Mouse (Mus musculus) embryonic facial prominence, embryonic 14.5 days (tissue): ENCODE results near the gene Spem2. TPM values are rescaled to one million over a fixed set of nuclear protein-coding genes. Genes with fewer than 3 reads are reported as not detected.
A peak's percentile ranks its signal among the peaks of the same experiment; 100 is the strongest.

Source experiments
- ATAC-seq: fragments of 200-750 bp; cut with Nextera tagmentation; 2 replicates; pipeline ENCODE4 v1.8.0; 2017; ENCODE audit warnings: low read depth, moderate number of reproducible peaks, moderate TSS enrichment
- DNase-seq: peaks from one replicate; pipeline ENCODE4 v3.0.0-alpha.2; 2015; ENCODE audit warnings: low spot score
- H3K27ac ChIP-seq: fragments of 300-500 bp; sonication (generic); replicated peaks from 2 replicates; pipeline ENCODE4 v1.5.1; 2014; ENCODE audit warnings: low read depth, mild to moderate bottlenecking, low read length, moderate library complexity
- H3K27me3 ChIP-seq: fragments of 300-500 bp; sonication (generic); replicated peaks from 2 replicates; pipeline ENCODE4 v1.6.1; 2014; ENCODE audit warnings: low read length; ENCODE audit not compliant: control insufficient read depth, insufficient read depth
- H3K36me3 ChIP-seq: fragments of 300-500 bp; sonication (generic); 2 replicates; pipeline ENCODE4 v1.6.1; 2014; ENCODE audit warnings: low read length, mixed read lengths; ENCODE audit not compliant: control insufficient read depth, insufficient read depth
- H3K4me1 ChIP-seq: fragments of 300-500 bp; sonication (generic); 2 replicates; pipeline ENCODE4 v1.6.1; 2014; ENCODE audit warnings: antibody characterized with exemption, low read length; ENCODE audit not compliant: control insufficient read depth, insufficient read depth
- H3K4me2 ChIP-seq: fragments of 300-500 bp; sonication (generic); 2 replicates; pipeline ENCODE4 v1.6.1; 2014; ENCODE audit warnings: low read depth, mild to moderate bottlenecking, low read length, moderate library complexity, mixed read lengths
- H3K4me3 ChIP-seq: fragments of 300-500 bp; sonication (generic); 2 replicates; pipeline ENCODE4 v1.5.1; 2014; ENCODE audit warnings: low read depth, mild to moderate bottlenecking, low read length
- H3K9ac ChIP-seq: fragments of 300-500 bp; sonication (generic); 2 replicates; pipeline ENCODE4 v1.6.1; 2014; ENCODE audit warnings: low read depth, mild to moderate bottlenecking, low read length, moderate library complexity, mixed read lengths
- H3K9me3 ChIP-seq: fragments of 300-500 bp; sonication (generic); 2 replicates; pipeline ENCODE4 v1.6.1; 2016; ENCODE audit warnings: low read length; ENCODE audit not compliant: control insufficient read depth
- WGBS: fragments of 180-500 bp; shearing (Covaris S2); extraction: QIAGEN DNeasy Blood & Tissue Kit; methylation state at CpG from one replicate; pipeline ENCODE4 v1.1.7; 2014; 5-methylcytosine and 5-hydroxymethylcytosine counted together
- polyA plus RNA-seq: library from polyadenylated mRNA; unstranded; fragments of >200 nt; fragmentation: Nextera tagmentation; extraction: Ambion mirVana; gene quantifications from 2 replicates; pipeline ENCODE4 v1.2.1, GENCODE M21; 2014

Gene Spem2
- polyA plus RNA-seq, 1 experiment from 2014 or later: not detected

- H3K4me1 ChIP-seq: 0 out of 2 replicates have a peak, but pooled peaks cover 5% of the 10 kb centered on the region
- no peak overlapping the region for H3K4me3 ChIP-seq
- H3K36me3 ChIP-seq: peaks cover 38% of the 10 kb centered on the region
- H3K4me2 ChIP-seq: no peak overlapping the region
- WGBS: 62% methylated on average over 7 of the region's 7 CpGs
- peaks cover 9% of the 10 kb centered on the region for H3K27me3 ChIP-seq
- no peak for DNase-seq
- no peak overlapping the region for H3K27ac ChIP-seq
- ATAC-seq: no peak
- H3K9me3 ChIP-seq: no peaks in the 10 kb centered on the region
- no peak overlapping the region for H3K9ac ChIP-seq
Measured at GRCm38 (mm10) chr11:69853994-69854393, 35.7 kb upstream of the Spem2 start.

GRCm38 (mm10) chr11:69850754-69851153, 32.5 kb upstream of the Spem2 start:
- no peak overlapping the region for H3K4me3 ChIP-seq

GRCm38 (mm10) chr11:69849884-69850283, 31.6 kb upstream of the Spem2 start:
- no peaks in the 10 kb centered on the region for H3K27me3 ChIP-seq
- peaks cover 25% of the 10 kb centered on the region for H3K4me1 ChIP-seq
- no peak overlapping the region for H3K9ac ChIP-seq
- no peak overlapping the region for H3K4me2 ChIP-seq
- DNase-seq (no peak), ATAC-seq (no peak)
- no peaks in the 10 kb centered on the region for H3K9me3 ChIP-seq
- H3K36me3 ChIP-seq: peaks cover 51% of the 10 kb centered on the region
- H3K4me3 ChIP-seq: no peak overlapping the region
- WGBS: 87% methylated on average over 15 of the region's 15 CpGs
- no peak overlapping the region for H3K27ac ChIP-seq

More at GRCm38 (mm10) chr11:69850754-69851153, 32.5 kb upstream of the Spem2 start:
- Histone ChIP-seq H3K27ac (no peak overlapping the region), H3K9me3 (no peaks in the 10 kb centered on the region), H3K4me1 (peaks cover 19% of the 10 kb centered on the region), H3K9ac (no peak overlapping the region), H3K36me3 (peaks cover 51% of the 10 kb centered on the region), H3K27me3 (no peaks in the 10 kb centered on the region), H3K4me2 (no peak overlapping the region)
- ATAC-seq (no peak), DNase-seq (no peak)
- 64% methylated on average over 8 of the region's 8 CpGs for WGBS

GRCm38 (mm10) chr11:69849128-69849527, 30.9 kb upstream of the Spem2 start:
- H3K4me1 ChIP-seq: peaks cover 25% of the 10 kb centered on the region
- no peak overlapping the region for H3K9ac ChIP-seq
- H3K4me2 ChIP-seq: no peak overlapping the region
- 85% methylated on average over 9 of the region's 9 CpGs for WGBS
- no peak overlapping the region; the same call in 1 of the 2 replicates for H3K27ac ChIP-seq
- DNase-seq (no peak), ATAC-seq (no peak)
- no peaks in the 10 kb centered on the region for H3K9me3 ChIP-seq
- H3K4me3 ChIP-seq: no peak overlapping the region
- peaks cover 51% of the 10 kb centered on the region for H3K36me3 ChIP-seq
- H3K27me3 ChIP-seq: no peaks in the 10 kb centered on the region

GRCm38 (mm10) chr11:69848021-69848420, 29.8 kb upstream of the Spem2 start:
- DNase-seq (no peak), ATAC-seq (no peak)
- 94% methylated on average over 6 of the region's 6 CpGs for WGBS
- Histone ChIP-seq H3K4me2 (peak overlapping the region; percentile 95), H3K4me3 (peak overlapping the region; percentile 90), H3K4me1 (peaks cover 25% of the 10 kb centered on the region), H3K27ac (no peak overlapping the region), H3K36me3 (peaks cover 51% of the 10 kb centered on the region), H3K9me3 (no peaks in the 10 kb centered on the region), H3K27me3 (no peaks in the 10 kb centered on the region), H3K9ac (0 out of 2 replicates have a peak overlapping the region, but pooled peaks have one; percentile 92)

GRCm38 (mm10) chr11:69846738-69847688, 28.7 kb upstream of the Spem2 start:
- H3K4me2 ChIP-seq: peak overlapping the region; percentile 95
- 9% methylated on average over 33 of the region's 37 CpGs for WGBS
- H3K4me3 ChIP-seq: peak overlapping the region; percentile 90
- H3K9ac ChIP-seq: peak overlapping the region; percentile 92
- H3K36me3 ChIP-seq: peaks cover 44% of the 10 kb centered on the region
- DNase-seq (peak; percentile 45), ATAC-seq (peak; percentile 49)
- H3K4me1 ChIP-seq: peaks cover 25% of the 10 kb centered on the region
- H3K27me3 ChIP-seq: no peaks in the 10 kb centered on the region
- peak overlapping the region; percentile 95 for H3K27ac ChIP-seq
- no peaks in the 10 kb centered on the region for H3K9me3 ChIP-seq

- H3K9ac ChIP-seq: peak within 1 kb of the TSS; percentile 92
- 0% methylated on average over 19 of the region's 38 CpGs for WGBS
- H3K27me3 ChIP-seq: no peaks in the 10 kb centered on the region
- peak within 1 kb of the TSS; percentile 95 for H3K4me2 ChIP-seq
- H3K4me1 ChIP-seq: peaks cover 25% of the 10 kb centered on the region
- H3K36me3 ChIP-seq: peaks cover 36% of the 10 kb centered on the region
- H3K27ac ChIP-seq: peak within 1 kb of the TSS; percentile 95
- no peaks in the 10 kb centered on the region for H3K9me3 ChIP-seq
- H3K4me3 ChIP-seq: peak within 1 kb of the TSS; percentile 90
- peak; percentile 92 for ATAC-seq
- DNase-seq: peak; percentile 96
Measured at GRCm38 (mm10) chr11:69846198-69846680, 28.0 kb upstream of the Spem2 start, which contains the start of gene Plscr3. Gene Plscr3, plus strand, starts transcription at chr11:69846376.

- Histone ChIP-seq H3K9me3 (no peaks in the 10 kb centered on the region), H3K27ac (peak overlapping the region; percentile 90), H3K4me3 (peak overlapping the region; percentile 73), H3K4me1 (peaks cover 26% of the 10 kb centered on the region), H3K36me3 (peaks cover 3% of the 10 kb centered on the region), H3K9ac (peak overlapping the region; percentile 79), H3K27me3 (no peaks in the 10 kb centered on the region), H3K4me2 (peak overlapping the region; percentile 95)
- 2% methylated on average over 7 of the region's 7 CpGs for WGBS
- peak; percentile 2; the same call in 1 of the 2 replicates for ATAC-seq
- DNase-seq: no peak
Measured at GRCm38 (mm10) chr11:69838714-69839104, 20.4 kb upstream of the Spem2 start.
